Mouse (Mus musculus) liver, embryonic 12.5 days (tissue): ENCODE data around the gene Pigw. TPM values are rescaled to one million over a fixed set of nuclear protein-coding genes. Genes with fewer than 3 reads are reported as not detected.

Source experiments
- ATAC-seq: fragments of 200-750 bp; cut with Nextera tagmentation; 2 replicates; pipeline ENCODE4 v1.8.0; 2017; ENCODE audit warnings: moderate number of reproducible peaks, mild to moderate bottlenecking, moderate library complexity
- H3K27ac ChIP-seq: fragments of 300-500 bp; sonication (generic); 2 replicates; pipeline ENCODE4 v1.5.1; 2016; ENCODE audit warnings: mild to moderate bottlenecking
- H3K27me3 ChIP-seq: fragments of 300-500 bp; sonication (generic); replicated peaks from 2 replicates; pipeline ENCODE4 v1.6.1; 2016; ENCODE audit warnings: mild to moderate bottlenecking, moderate library complexity
- H3K36me3 ChIP-seq: fragments of 300-500 bp; sonication (generic); 2 replicates; pipeline ENCODE4 v1.6.1; 2016; ENCODE audit warnings: mild to moderate bottlenecking, moderate library complexity
- H3K4me1 ChIP-seq: fragments of 300-500 bp; sonication (generic); 2 replicates; pipeline ENCODE4 v1.6.1; 2016
- H3K4me2 ChIP-seq: fragments of 300-500 bp; sonication (generic); 2 replicates; pipeline ENCODE4 v1.6.1; 2016; ENCODE audit warnings: mild to moderate bottlenecking, moderate library complexity
- H3K4me3 ChIP-seq: fragments of 300-500 bp; sonication (generic); 2 replicates; pipeline ENCODE4 v1.5.1; 2016; ENCODE audit warnings: mild to moderate bottlenecking, moderate library complexity
- H3K9ac ChIP-seq: fragments of 300-500 bp; sonication (generic); 2 replicates; pipeline ENCODE4 v1.6.1; 2016; ENCODE audit warnings: mild to moderate bottlenecking, moderate library complexity
- H3K9me3 ChIP-seq: fragments of 300-500 bp; sonication (generic); replicated peaks from 2 replicates; pipeline ENCODE4 v1.6.1; 2016; ENCODE audit warnings: mild to moderate bottlenecking, moderate library complexity
- WGBS: fragments of 180-500 bp; shearing (Covaris S2); methylation state at CpG from one replicate; pipeline ENCODE4 v1.1.7; 2016; ENCODE audit not compliant: insufficient replicate concordance; 5-methylcytosine and 5-hydroxymethylcytosine counted together
- polyA plus RNA-seq: library from polyadenylated mRNA; unstranded; fragments of >200 nt; fragmentation: Nextera tagmentation; extraction: Ambion mirVana; gene quantifications from 2 replicates; pipeline ENCODE4 v1.2.1, GENCODE M21; 2016

The Pigw gene
- polyA plus RNA-seq: 2.6 and 3.2 TPM in 2 replicates

GRCm38 (mm10) chr11:84879772-84880464 is at the start of gene Pigw, which contains the start of gene Myo19:
TSS of gene Pigw (minus strand) at chr11:84880285.
TSS of gene Myo19 (plus strand) at chr11:84880148.
- peak within 1 kb of the TSS; percentile 85 for H3K4me3 ChIP-seq
- peak; percentile 95 for ATAC-seq
- H3K9me3 ChIP-seq: no peaks in the 10 kb centered on the region
- peaks cover 34% of the 10 kb centered on the region for H3K4me1 ChIP-seq
- H3K36me3 ChIP-seq: peaks cover 50% of the 10 kb centered on the region
- H3K9ac ChIP-seq: peak within 1 kb of the TSS; percentile 94
- under 1% methylated on average over 76 of the region's 81 CpGs for WGBS
- H3K27ac ChIP-seq: peak within 1 kb of the TSS; percentile 93
- H3K4me2 ChIP-seq: peak within 1 kb of the TSS; percentile 99
- H3K27me3 ChIP-seq: no peaks in the 10 kb centered on the region

GRCm38 (mm10) chr11:84920981-84921380 is 40.9 kb upstream of the Pigw start:
- 68% methylated on average over 8 of the region's 8 CpGs for WGBS
- no peak for ATAC-seq
- H3K27me3 ChIP-seq: 0 out of 2 replicates have a peak, but pooled peaks cover 14% of the 10 kb centered on the region
- no peak overlapping the region for H3K27ac ChIP-seq
- peaks cover 20% of the 10 kb centered on the region for H3K4me1 ChIP-seq
- H3K4me2 ChIP-seq: no peak overlapping the region
- H3K9ac ChIP-seq: no peak overlapping the region
- H3K9me3 ChIP-seq: no peaks in the 10 kb centered on the region
- H3K36me3 ChIP-seq: no peaks in the 10 kb centered on the region
- H3K4me3 ChIP-seq: no peak overlapping the region

DNA sequence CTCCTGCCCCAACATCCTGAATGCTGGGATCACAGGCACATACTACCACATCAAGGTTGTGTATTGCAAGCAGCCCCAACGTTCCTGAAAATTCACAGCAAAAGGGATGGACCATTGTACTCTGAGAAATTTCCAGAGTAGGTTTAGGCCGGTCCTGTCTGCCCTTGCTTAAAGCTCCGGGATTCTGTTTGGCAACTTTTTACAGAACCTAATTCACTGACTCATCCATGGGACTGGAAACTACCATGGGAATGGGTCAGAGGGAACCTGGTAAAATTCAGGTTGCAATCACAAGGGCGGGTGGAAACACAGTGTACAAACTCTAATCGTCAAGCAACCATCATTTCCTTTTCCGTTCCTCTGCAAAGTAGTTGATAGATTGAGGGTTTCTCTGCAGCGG is 39.9 kb upstream of the Pigw start:
- peaks cover 26% of the 10 kb centered on the region for H3K4me1 ChIP-seq
- WGBS: 52% methylated on average over 7 of the region's 7 CpGs
- H3K27ac ChIP-seq: no peak overlapping the region
- H3K4me3 ChIP-seq: no peak overlapping the region
- ATAC-seq: no peak
- H3K36me3 ChIP-seq: no peaks in the 10 kb centered on the region
- 0 out of 2 replicates have a peak, but pooled peaks cover 14% of the 10 kb centered on the region for H3K27me3 ChIP-seq
- H3K9ac ChIP-seq: no peak overlapping the region
- no peak overlapping the region for H3K4me2 ChIP-seq
- no peaks in the 10 kb centered on the region for H3K9me3 ChIP-seq

GRCm38 (mm10) chr11:84919276-84919675 is 39.2 kb upstream of the Pigw start:
- Histone ChIP-seq H3K27ac (no peak overlapping the region), H3K9me3 (no peaks in the 10 kb centered on the region), H3K4me3 (no peak overlapping the region), H3K4me2 (no peak overlapping the region), H3K27me3 (0 out of 2 replicates have a peak, but pooled peaks cover 7% of the 10 kb centered on the region), H3K36me3 (peaks cover 6% of the 10 kb centered on the region), H3K4me1 (peaks cover 33% of the 10 kb centered on the region), H3K9ac (no peak overlapping the region)
- no peak for ATAC-seq
- 30% methylated on average over 3 of the region's 3 CpGs for WGBS

DNA sequence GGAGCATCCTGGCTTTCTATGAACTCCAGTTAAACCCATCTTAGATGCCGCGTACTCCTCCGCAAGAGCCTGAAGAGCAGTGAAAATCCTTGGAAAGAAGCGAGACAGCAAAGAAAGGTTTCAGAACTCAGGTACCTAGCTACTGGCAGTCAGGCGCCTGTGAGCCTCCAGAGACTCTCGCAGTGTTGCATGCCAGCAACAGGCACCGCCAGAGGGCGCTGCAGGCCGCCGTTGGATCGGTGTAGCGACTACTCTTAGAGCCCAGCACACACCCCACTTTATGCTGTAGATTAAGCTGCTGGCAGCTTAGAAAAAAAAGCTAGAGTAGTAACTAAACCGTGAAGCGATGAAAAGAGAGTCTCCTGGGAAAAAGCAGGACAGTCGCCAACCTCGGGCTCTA is 38.3 kb upstream of the Pigw start:
- Histone ChIP-seq H3K4me3 (no peak overlapping the region), H3K27ac (peak overlapping the region; percentile 23; the same call in 1 of the 2 replicates), H3K27me3 (0 out of 2 replicates have a peak, but pooled peaks cover 5% of the 10 kb centered on the region), H3K4me1 (peaks cover 37% of the 10 kb centered on the region), H3K9ac (0 out of 2 replicates have a peak overlapping the region, but pooled peaks have one; percentile 20), H3K4me2 (peak overlapping the region; percentile 55), H3K36me3 (peaks cover 14% of the 10 kb centered on the region), H3K9me3 (no peaks in the 10 kb centered on the region)
- 3% methylated on average over 16 of the region's 16 CpGs for WGBS
- ATAC-seq: peak; percentile 81

GRCm38 (mm10) chr11:84916703-84917300 is 36.7 kb upstream of the Pigw start:
- WGBS: 56% methylated on average over 7 of the region's 7 CpGs
- Histone ChIP-seq H3K4me1 (peaks cover 37% of the 10 kb centered on the region), H3K36me3 (peaks cover 30% of the 10 kb centered on the region), H3K9ac (peak overlapping the region; percentile 90; the same call in 1 of the 2 replicates), H3K4me3 (peak overlapping the region; percentile 93), H3K27me3 (no peaks in the 10 kb centered on the region), H3K27ac (no peak overlapping the region), H3K9me3 (no peaks in the 10 kb centered on the region), H3K4me2 (peak overlapping the region; percentile 74)
- no peak for ATAC-seq

DNA sequence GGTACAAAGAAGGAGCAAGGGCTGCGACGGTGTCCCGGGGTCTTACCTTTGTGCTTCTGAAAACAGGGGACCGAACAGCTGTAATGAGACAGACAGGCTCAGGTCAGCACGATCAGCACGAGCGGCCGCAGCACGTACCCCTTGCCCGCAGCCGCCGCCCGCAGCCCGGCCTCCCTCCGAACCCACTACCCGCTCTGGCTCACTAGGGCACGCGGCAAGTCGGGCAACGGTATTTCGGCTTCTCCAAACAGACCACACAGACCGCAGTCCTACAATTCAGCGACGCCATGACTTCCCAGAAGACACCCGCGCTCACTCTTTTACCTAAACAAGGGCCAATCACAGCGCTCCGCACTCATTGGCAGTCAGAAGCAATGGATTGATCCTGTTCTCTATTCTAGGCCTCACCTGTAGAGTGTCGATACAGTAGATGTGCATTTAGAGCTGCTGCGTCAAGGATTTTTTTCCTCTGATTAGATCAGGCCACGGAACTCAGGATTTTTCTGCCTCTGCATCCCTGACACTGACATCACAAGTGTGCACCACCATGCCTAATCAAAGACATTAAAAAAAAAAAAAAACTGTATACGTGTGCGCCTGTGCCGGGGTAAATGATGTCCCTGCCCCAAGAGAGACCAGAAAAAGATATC is 36.1 kb upstream of the Pigw start, which contains the start of gene Znhit3:
TSS of gene Znhit3 (minus strand) at position 314 of the 650 bp plus-strand sequence.
- H3K9ac ChIP-seq: peak within 1 kb of the TSS; percentile 90
- H3K27me3 ChIP-seq: no peaks in the 10 kb centered on the region
- 3% methylated on average over 34 of the region's 34 CpGs for WGBS
- peak within 1 kb of the TSS; percentile 74 for H3K4me2 ChIP-seq
- peak; percentile 82 for ATAC-seq
- peaks cover 36% of the 10 kb centered on the region for H3K36me3 ChIP-seq
- peaks cover 37% of the 10 kb centered on the region for H3K4me1 ChIP-seq
- H3K4me3 ChIP-seq: peak within 1 kb of the TSS; percentile 93
- peak within 1 kb of the TSS; percentile 76 for H3K27ac ChIP-seq
- no peaks in the 10 kb centered on the region for H3K9me3 ChIP-seq

DNA sequence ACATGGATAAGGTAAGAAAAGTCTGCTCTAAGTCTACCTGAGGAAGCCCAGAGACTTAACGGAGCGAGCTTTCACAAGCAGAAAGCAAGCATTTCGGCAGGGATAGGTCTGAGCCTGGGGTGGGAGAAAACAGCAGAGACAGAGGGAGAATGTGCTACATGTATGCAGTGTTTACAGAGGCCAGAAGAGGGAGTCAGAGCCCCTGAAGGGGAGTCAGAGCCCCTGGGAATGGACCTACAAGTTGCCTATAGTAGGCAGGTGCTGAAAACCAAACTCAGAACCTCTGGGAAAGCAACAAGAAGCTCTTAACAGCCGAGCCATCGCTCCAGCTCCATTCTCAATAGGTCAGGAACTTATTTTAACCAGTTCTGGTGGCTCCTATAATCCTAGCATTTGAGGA is 34.6 kb upstream of the Pigw start:
- no peaks in the 10 kb centered on the region for H3K27me3 ChIP-seq
- no peak overlapping the region for H3K27ac ChIP-seq
- H3K4me1 ChIP-seq: peaks cover 37% of the 10 kb centered on the region
- H3K4me2 ChIP-seq: peak overlapping the region; percentile 74
- 0 out of 2 replicates have a peak overlapping the region, but pooled peaks have one; percentile 25 for H3K9ac ChIP-seq
- H3K4me3 ChIP-seq: peak overlapping the region; percentile 93
- peaks cover 50% of the 10 kb centered on the region for H3K36me3 ChIP-seq
- no peak for ATAC-seq
- whole genome bisulfite sequencing: 72% methylated on average over 5 of the region's 5 CpGs
- no peaks in the 10 kb centered on the region for H3K9me3 ChIP-seq

DNA sequence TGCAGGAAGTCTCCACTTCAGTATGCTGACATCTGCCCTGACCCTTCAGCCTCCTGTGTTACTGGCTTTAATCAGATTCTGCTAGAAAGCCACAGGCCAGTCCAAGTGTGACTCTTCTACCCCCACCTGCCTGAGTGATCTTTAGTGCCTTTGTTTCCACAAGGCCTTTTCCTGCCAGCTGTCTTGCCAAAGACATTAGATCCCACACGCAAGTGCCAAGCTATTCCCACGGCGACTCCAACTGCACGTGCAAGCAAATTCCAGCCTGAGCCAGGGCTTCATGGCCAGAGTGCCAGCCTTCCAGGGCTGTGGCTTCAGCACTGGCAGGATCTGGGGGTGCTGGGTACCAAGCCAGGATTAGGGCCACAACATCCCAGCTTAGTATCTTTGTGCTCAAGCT is 30.3 kb upstream of the Pigw start:
- WGBS: 93% methylated on average over 4 of the region's 4 CpGs
- peaks cover 92% of the 10 kb centered on the region for H3K36me3 ChIP-seq
- H3K27ac ChIP-seq: no peak overlapping the region
- H3K4me1 ChIP-seq: peaks cover 15% of the 10 kb centered on the region
- H3K9ac ChIP-seq: no peak overlapping the region
- no peak for ATAC-seq
- H3K9me3 ChIP-seq: no peaks in the 10 kb centered on the region
- H3K4me3 ChIP-seq: no peak overlapping the region
- no peaks in the 10 kb centered on the region for H3K27me3 ChIP-seq
- H3K4me2 ChIP-seq: no peak overlapping the region

DNA sequence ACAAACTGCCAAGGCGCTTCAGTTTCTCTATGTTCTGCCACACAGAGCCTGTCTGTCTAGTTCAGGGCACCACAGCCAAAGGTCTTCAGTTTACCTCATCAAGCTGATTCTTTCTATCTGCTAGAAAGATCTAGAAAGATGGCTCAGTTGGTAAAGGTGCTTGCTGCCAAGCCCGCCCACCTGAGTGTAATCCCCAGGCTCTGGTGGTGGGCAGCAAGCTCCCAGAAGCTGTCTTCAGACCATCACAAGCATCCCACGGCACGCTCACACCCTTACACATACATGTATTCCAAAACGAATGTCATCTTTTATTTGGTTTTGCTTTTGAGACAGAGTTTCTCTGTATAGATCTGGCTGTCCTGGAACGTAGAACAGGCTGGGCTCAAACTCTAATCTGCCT is 28.4 kb upstream of the Pigw start:
- no peak for ATAC-seq
- Histone ChIP-seq H3K27ac (no peak overlapping the region), H3K9ac (no peak overlapping the region), H3K4me1 (no peaks in the 10 kb centered on the region), H3K4me2 (no peak overlapping the region), H3K36me3 (peaks cover 98% of the 10 kb centered on the region), H3K4me3 (no peak overlapping the region), H3K9me3 (no peaks in the 10 kb centered on the region), H3K27me3 (no peaks in the 10 kb centered on the region)
- 87% methylated on average over 6 of the region's 6 CpGs for WGBS

GRCm38 (mm10) chr11:84907081-84907480 is 27.0 kb upstream of the Pigw start:
- ATAC-seq: no peak
- Histone ChIP-seq H3K9ac (no peak overlapping the region), H3K4me1 (no peaks in the 10 kb centered on the region), H3K4me3 (no peak overlapping the region), H3K36me3 (peaks cover 99% of the 10 kb centered on the region), H3K9me3 (no peaks in the 10 kb centered on the region), H3K27ac (no peak overlapping the region), H3K4me2 (no peak overlapping the region), H3K27me3 (no peaks in the 10 kb centered on the region)
- 74% methylated on average over 3 of the region's 3 CpGs for WGBS
